29 mouse cellular contexts compared by ENCODE assay signal in the genomic region with DNA sequence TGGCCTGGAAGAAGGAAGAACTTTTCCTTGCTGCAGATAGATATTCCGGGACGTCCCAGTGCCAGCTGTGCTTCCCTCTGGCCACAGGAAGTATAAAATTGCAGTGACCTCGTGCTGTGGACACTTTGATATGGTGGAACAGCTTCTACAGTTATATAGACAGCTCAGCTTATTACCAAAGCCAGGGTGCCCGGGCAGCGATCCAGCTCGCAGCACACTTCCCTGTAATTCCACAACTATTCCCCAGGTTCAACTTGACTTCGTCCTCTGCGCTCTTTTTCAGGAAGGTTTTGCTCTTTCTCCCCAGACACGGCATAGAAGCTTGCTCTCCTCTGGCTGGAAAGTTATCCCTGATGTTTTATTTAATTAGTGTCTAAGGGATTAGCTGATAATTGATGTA. TPM values are rescaled to one million over a fixed set of nuclear protein-coding genes. Genes with fewer than 3 reads are reported as not detected.
DNase-seq lines count a peak whose midpoint lies in the region; ATAC-seq lines count a peak whose summit lies in the region.
"Had no signal": no experiment of that assay in that cellular context is flagged by ENCODE, and none has a peak within 500 bp of the region (broad histone marks: within the 10 kb centered on the region; RNA-seq: fewer than 3 reads in every experiment).

No protein-coding gene starts in this region.

- H3K36me3 ChIP-seq in kidney, embryonic 15.5 days, result no peaks in the 10 kb centered on the region
- H3K36me3 ChIP-seq: embryonic facial prominence, embryonic 15.5 days; forebrain, embryonic 10.5 days; G1E; heart, embryonic 12.5 days; hindbrain, embryonic 12.5 days had no signal

- H3K4me3 ChIP-seq in kidney, embryonic 15.5 days (replicated peaks), result no peak overlapping the region
- H3K4me3 ChIP-seq: embryonic facial prominence, embryonic 15.5 days; erythroblast, embryonic 14.5 days; forebrain, embryonic 10.5 days; gastrocnemius, adult 2 months; heart, embryonic 12.5 days; hindbrain, embryonic 12.5 days had no signal

- 53% methylated on average over 9 of the region's 9 CpGs for WGBS in kidney, embryonic 15.5 days

- no peak for ATAC-seq in kidney, embryonic 15.5 days (replicated peaks; ENCODE audit: low FRiP score)
- ATAC-seq in megakaryocyte-erythroid progenitor cell, adult 5-6 weeks (replicated peaks; ENCODE audit: low FRiP score, low TSS enrichment, poor library complexity, severe bottlenecking), result no peak
- ATAC-seq: CD4-positive, CD25-positive, alpha-beta regulatory T cell, adult 4 months; forebrain, embryonic 14.5 days; hindbrain, embryonic 16.5 days; inflammation-experienced regulatory T-cells, adult 6 months; intestine, postnatal 0 days had no signal

- H3K4me2 ChIP-seq in kidney, embryonic 15.5 days, result no peak overlapping the region
- H3K4me2 ChIP-seq: embryonic facial prominence, embryonic 15.5 days; heart, embryonic 12.5 days; hindbrain, embryonic 12.5 days had no signal

- no peaks in the 10 kb centered on the region for H3K9me3 ChIP-seq in kidney, embryonic 15.5 days (replicated peaks)
- H3K9me3 ChIP-seq: embryonic facial prominence, embryonic 15.5 days; forebrain, embryonic 10.5 days; G1E; heart, embryonic 12.5 days; hindbrain, embryonic 12.5 days had no signal

- intact Hi-C loops in heart, postnatal 25 days (cut with DNase I), result no loop called here

- H3K27me3 ChIP-seq in kidney, embryonic 15.5 days, result peaks cover 24% of the 10 kb centered on the region; the same call in 1 of the 2 replicates

- DNase-seq in adrenal gland, adult 2 months, result peak; percentile 10
- DNase-seq in adrenal gland, postnatal 4 days (ENCODE audit: low spot score in 2 of 2), result no peak
- peak; percentile 22 for DNase-seq in heart, postnatal 4 days
- DNase-seq in heart, postnatal 25 days (ENCODE audit: low spot score), result no peak
- DNase-seq in kidney, postnatal 14 days, result peak; percentile 17
- DNase-seq: B cell, adult 2 months; cerebellum, adult 11 months; cerebellum, adult 8-10 months; embryo, embryonic 11 days; gastrocnemius, adult 2 months; heart, postnatal 36 days had no signal

- H3K27ac ChIP-seq in kidney, embryonic 15.5 days, result no peak overlapping the region
- H3K27ac ChIP-seq: embryonic facial prominence, embryonic 15.5 days; forebrain, embryonic 10.5 days; gastrocnemius, adult 2 months; hindbrain, embryonic 12.5 days had no signal

- no peaks in the 10 kb centered on the region for H3K4me1 ChIP-seq in kidney, embryonic 15.5 days
- H3K4me1 ChIP-seq: embryonic facial prominence, embryonic 15.5 days; forebrain, embryonic 10.5 days; heart, embryonic 12.5 days; hindbrain, embryonic 12.5 days had no signal

- H3K9ac ChIP-seq in kidney, embryonic 15.5 days, result no peak overlapping the region
- H3K9ac ChIP-seq: embryonic facial prominence, embryonic 15.5 days; heart, embryonic 12.5 days; hindbrain, embryonic 12.5 days had no signal

RNA-seq across cellular contexts. Expression of a gene that starts 0.3 kb away (rescaled TPM):
- not detected for total RNA-seq in adrenal gland, adult 2 months (2021)
- not detected in 2 replicates for polyA plus RNA-seq in adrenal gland, adult 2 months (2012; rRNA removed)
- not detected for total RNA-seq in adrenal gland, postnatal 4 days (2021)
- not detected for total RNA-seq in heart, postnatal 4 days (2021)
- not detected for total RNA-seq in heart, postnatal 25 days (2021)
- not detected in 2 replicates for polyA plus RNA-seq in kidney, embryonic 15.5 days (2015; fragmentation: Nextera tagmentation; extraction: Ambion mirVana)
- total RNA-seq in megakaryocyte-erythroid progenitor cell, adult 5-6 weeks (2014; fragmentation: Nextera tagmentation), result not detected in 2 replicates
- total RNA-seq in megakaryocyte-erythroid progenitor cell, adult 5-6 weeks (2017), result not detected in 2 replicates
- total RNA-seq: common myeloid progenitor, adult 5-6 weeks; G1E; gastrocnemius, adult 2 months; gastrocnemius, postnatal 4 days; heart, adult 8-10 months; heart, postnatal 36 days had no signal
- polyA plus RNA-seq: CD4-positive, CD25-positive, alpha-beta regulatory T cell, adult 4 months; embryonic facial prominence, embryonic 11.5 days; erythroblast, embryonic 14.5 days; forebrain, embryonic 10.5 days; forebrain, embryonic 14.5 days; G1E; heart, embryonic 12.5 days; heart, embryonic 16.5 days; hindbrain, embryonic 12.5 days; hindbrain, embryonic 16.5 days; inflammation-experienced regulatory T-cells, adult 6 months; intestine, postnatal 0 days had no signal

RNA-seq across cellular contexts. Expression of a gene that starts 17.4 kb away (rescaled TPM):
- not detected for total RNA-seq in adrenal gland, adult 2 months (2021)
- not detected in 2 replicates for polyA plus RNA-seq in adrenal gland, adult 2 months (2012; rRNA removed)
- total RNA-seq in adrenal gland, postnatal 4 days (2021), result not detected
- total RNA-seq in heart, postnatal 4 days (2021), result not detected
- total RNA-seq in heart, postnatal 25 days (2021), result not detected
- not detected in 2 replicates for polyA plus RNA-seq in kidney, embryonic 15.5 days (2015; fragmentation: Nextera tagmentation; extraction: Ambion mirVana)
- not detected in 2 replicates for total RNA-seq in megakaryocyte-erythroid progenitor cell, adult 5-6 weeks (2014; fragmentation: Nextera tagmentation)
- total RNA-seq in megakaryocyte-erythroid progenitor cell, adult 5-6 weeks (2017), result not detected in 2 replicates
- total RNA-seq: common myeloid progenitor, adult 5-6 weeks; G1E; gastrocnemius, adult 2 months; gastrocnemius, postnatal 4 days; heart, adult 8-10 months; heart, postnatal 36 days had no signal
- polyA plus RNA-seq: CD4-positive, CD25-positive, alpha-beta regulatory T cell, adult 4 months; embryonic facial prominence, embryonic 11.5 days; embryonic facial prominence, embryonic 15.5 days; erythroblast, embryonic 14.5 days; forebrain, embryonic 10.5 days; forebrain, embryonic 14.5 days; G1E; heart, embryonic 12.5 days; heart, embryonic 16.5 days; hindbrain, embryonic 12.5 days; hindbrain, embryonic 16.5 days; inflammation-experienced regulatory T-cells, adult 6 months; intestine, postnatal 0 days had no signal

RNA-seq across cellular contexts. Expression of a gene that starts 34.4 kb away (rescaled TPM):
- total RNA-seq in adrenal gland, adult 2 months (2021), result 1 to 10 TPM; 1.3 to 1.8 TPM
- 0.26 and 0.29 TPM in 2 replicates for polyA plus RNA-seq in adrenal gland, adult 2 months (2012; rRNA removed)
- total RNA-seq in adrenal gland, postnatal 4 days (2021), result under 1 TPM; 0.84 to 0.85 TPM
- under 1 TPM; 0.18 to 0.31 TPM for total RNA-seq in heart, postnatal 4 days (2021)
- total RNA-seq in heart, postnatal 25 days (2021), result under 1 TPM; 0.44 to 0.59 TPM
- 0.08 and 0.32 TPM in 2 replicates for polyA plus RNA-seq in kidney, embryonic 15.5 days (2015; fragmentation: Nextera tagmentation; extraction: Ambion mirVana)
- total RNA-seq in megakaryocyte-erythroid progenitor cell, adult 5-6 weeks (2014; fragmentation: Nextera tagmentation), result not detected in 2 replicates
- total RNA-seq in megakaryocyte-erythroid progenitor cell, adult 5-6 weeks (2017), result 0.30 TPM in 1 of 2 replicates, not detected in the other
- polyA plus RNA-seq: CD4-positive, CD25-positive, alpha-beta regulatory T cell, adult 4 months; G1E; inflammation-experienced regulatory T-cells, adult 6 months had no signal

RNA-seq across cellular contexts. Expression of a gene that starts 49.2 kb away (rescaled TPM):
- 10 to 100 TPM; 16.7 to 17.9 TPM for total RNA-seq in adrenal gland, adult 2 months (2021)
- polyA plus RNA-seq in adrenal gland, adult 2 months (2012; rRNA removed), result 11.0 and 14.9 TPM in 2 replicates
- total RNA-seq in adrenal gland, postnatal 4 days (2021), result 10 to 100 TPM; 37.3 to 38.1 TPM
- 10 to 100 TPM; 25.1 to 25.4 TPM for total RNA-seq in heart, postnatal 4 days (2021)
- 10 to 100 TPM; 14.4 to 18.2 TPM for total RNA-seq in heart, postnatal 25 days (2021)
- 26.5 and 29.2 TPM in 2 replicates for polyA plus RNA-seq in kidney, embryonic 15.5 days (2015; fragmentation: Nextera tagmentation; extraction: Ambion mirVana)
- 23.0 and 24.9 TPM in 2 replicates for total RNA-seq in megakaryocyte-erythroid progenitor cell, adult 5-6 weeks (2014; fragmentation: Nextera tagmentation)
- 10.4 and 17.5 TPM in 2 replicates for total RNA-seq in megakaryocyte-erythroid progenitor cell, adult 5-6 weeks (2017)

Comparison
In these comparisons a context has a peak if more than half of its experiments do, and no peak if none do; other contexts are left out.
1. DNase-seq: peak in adrenal gland, adult 2 months (single experiment), heart, postnatal 4 days (single experiment) and kidney, postnatal 14 days (single experiment); none in adrenal gland, postnatal 4 days (0 of 2) and heart, postnatal 25 days (single experiment).